In genomic region chr9:59733075-59733474, GRCm38 (mm10) we compare ENCODE assay signal across 22 mouse cellular contexts. TPM values are rescaled to one million over a fixed set of nuclear protein-coding genes. Genes with fewer than 3 reads are reported as not detected.
DNase-seq lines count a peak whose midpoint lies in the region; ATAC-seq and TF ChIP-seq lines count a peak whose summit lies in the region.
"Had no signal": no experiment of that assay in that cellular context is flagged by ENCODE, and none has a peak within 500 bp of the region (broad histone marks: within the 10 kb centered on the region; RNA-seq: fewer than 3 reads in every experiment).

No protein-coding gene starts in this region.

- H3K9me3 ChIP-seq in heart, embryonic 15.5 days (replicated peaks): no peaks in the 10 kb centered on the region
- no peaks in the 10 kb centered on the region for H3K9me3 ChIP-seq in lung, postnatal 0 days (ENCODE audit: low read length)
- H3K9me3 ChIP-seq in embryonic facial prominence, embryonic 15.5 days (replicated peaks): no peaks in the 10 kb centered on the region
- no peaks in the 10 kb centered on the region for H3K9me3 ChIP-seq in stomach, embryonic 16.5 days (replicated peaks; ENCODE audit: control insufficient read depth, low read length)
- H3K9me3 ChIP-seq: forebrain, embryonic 13.5 days; heart, embryonic 12.5 days; hindbrain, embryonic 12.5 days; midbrain, embryonic 12.5 days had no signal

- H3K4me1 ChIP-seq in heart, embryonic 15.5 days (replicated peaks): peaks cover 33% of the 10 kb centered on the region
- peaks cover 5% of the 10 kb centered on the region; the same call in 1 of the 2 replicates for H3K4me1 ChIP-seq in lung, postnatal 0 days (ENCODE audit: insufficient read depth, low read depth, low read length)
- H3K4me1 ChIP-seq in embryonic facial prominence, embryonic 15.5 days: peaks cover 8% of the 10 kb centered on the region; the same call in 1 of the 2 replicates
- no peaks in the 10 kb centered on the region for H3K4me1 ChIP-seq in stomach, embryonic 16.5 days (ENCODE audit: control insufficient read depth, insufficient read depth, low read length)
- H3K4me1 ChIP-seq: hindbrain, embryonic 12.5 days; midbrain, embryonic 12.5 days had no signal

- H3K4me2 ChIP-seq in heart, embryonic 15.5 days: no peak overlapping the region
- no peak overlapping the region for H3K4me2 ChIP-seq in lung, postnatal 0 days (replicated peaks; ENCODE audit: low read depth, low read length)
- H3K4me2 ChIP-seq in embryonic facial prominence, embryonic 15.5 days (replicated peaks): no peak overlapping the region
- no peak overlapping the region for H3K4me2 ChIP-seq in stomach, embryonic 16.5 days (ENCODE audit: low read depth, low read length)
- H3K4me2 ChIP-seq: forebrain, embryonic 13.5 days; heart, embryonic 12.5 days; hindbrain, embryonic 12.5 days; midbrain, embryonic 12.5 days had no signal

- H3K4me3 ChIP-seq in heart, embryonic 15.5 days: no peak overlapping the region
- no peak overlapping the region for H3K4me3 ChIP-seq in lung, postnatal 0 days (ENCODE audit: low read depth, low read length)
- H3K4me3 ChIP-seq in embryonic facial prominence, embryonic 15.5 days (replicated peaks): no peak overlapping the region
- H3K4me3 ChIP-seq in stomach, embryonic 16.5 days (replicated peaks; ENCODE audit: low read length): no peak overlapping the region
- H3K4me3 ChIP-seq: erythroblast, embryonic 14.5 days; forebrain, embryonic 13.5 days; heart, embryonic 12.5 days; hindbrain, embryonic 12.5 days; midbrain, embryonic 12.5 days had no signal

- 43% methylated on average over 6 of the region's 6 CpGs for WGBS in heart, embryonic 15.5 days
- 48% methylated on average over 6 of the region's 6 CpGs for WGBS in lung, postnatal 0 days
- 45% methylated on average over 6 of the region's 6 CpGs for WGBS in embryonic facial prominence, embryonic 15.5 days
- 54% methylated on average over 6 of the region's 6 CpGs for WGBS in stomach, embryonic 16.5 days

- DNase-seq in heart, adult 8-10 months (ENCODE audit: low spot score): no peak
- DNase-seq in lung, postnatal 0 days (ENCODE audit: low spot score): peak; percentile 37
- no peak for DNase-seq in lung, postnatal 14 days
- no peak for DNase-seq in adrenal gland, postnatal 10 days
- DNase-seq: cerebellum, adult 11 months; cerebellum, adult 9-11 months; gastrocnemius, postnatal 36 days; liver; liver, postnatal 0 days; thymus, adult 18-20 months; thymus, postnatal 36 days had no signal

- no peak for TF ChIP-seq CTCF in lung, postnatal 0 days (IDR thresholded peaks at IDR 0.05)

- H3K36me3 ChIP-seq in heart, embryonic 15.5 days: no peaks in the 10 kb centered on the region
- H3K36me3 ChIP-seq in lung, postnatal 0 days (ENCODE audit: insufficient read depth, low read length): no peaks in the 10 kb centered on the region
- no peaks in the 10 kb centered on the region for H3K36me3 ChIP-seq in embryonic facial prominence, embryonic 15.5 days
- no peaks in the 10 kb centered on the region for H3K36me3 ChIP-seq in stomach, embryonic 16.5 days (ENCODE audit: control insufficient read depth, insufficient read depth, low read length)
- H3K36me3 ChIP-seq: heart, embryonic 12.5 days had no signal

- H3K27ac ChIP-seq in heart, embryonic 15.5 days: 0 out of 2 replicates have a peak overlapping the region, but pooled peaks have one; percentile 20
- peak overlapping the region; percentile 15; the same call in 1 of the 2 replicates for H3K27ac ChIP-seq in lung, postnatal 0 days (ENCODE audit: low read length)
- peak overlapping the region; percentile 34; the same call in 1 of the 2 replicates for H3K27ac ChIP-seq in embryonic facial prominence, embryonic 15.5 days (replicated peaks)
- H3K27ac ChIP-seq in stomach, embryonic 16.5 days (ENCODE audit: low read length): peak overlapping the region; percentile 53; the same call in 1 of the 2 replicates
- H3K27ac ChIP-seq: forebrain, embryonic 13.5 days; hindbrain, embryonic 12.5 days; midbrain, embryonic 12.5 days had no signal

- no peaks in the 10 kb centered on the region for H3K27me3 ChIP-seq in heart, embryonic 15.5 days
- H3K27me3 ChIP-seq in lung, postnatal 0 days (replicated peaks; ENCODE audit: insufficient read depth, low read length): no peaks in the 10 kb centered on the region
- H3K27me3 ChIP-seq in embryonic facial prominence, embryonic 15.5 days: no peaks in the 10 kb centered on the region
- H3K27me3 ChIP-seq in stomach, embryonic 16.5 days (ENCODE audit: control insufficient read depth, insufficient read depth, low read length): no peaks in the 10 kb centered on the region
- H3K27me3 ChIP-seq: forebrain, embryonic 13.5 days; heart, embryonic 12.5 days; hindbrain, embryonic 12.5 days; midbrain, embryonic 12.5 days had no signal

- TF ChIP-seq EP300 in lung, postnatal 0 days (IDR thresholded peaks at IDR 0.05): no peak

- no peak overlapping the region for H3K9ac ChIP-seq in heart, embryonic 15.5 days
- no peak overlapping the region for H3K9ac ChIP-seq in lung, postnatal 0 days (replicated peaks; ENCODE audit: low read depth)
- no peak overlapping the region for H3K9ac ChIP-seq in embryonic facial prominence, embryonic 15.5 days
- H3K9ac ChIP-seq in stomach, embryonic 16.5 days (ENCODE audit: low read length): no peak overlapping the region
- H3K9ac ChIP-seq: forebrain, embryonic 13.5 days; heart, embryonic 12.5 days; hindbrain, embryonic 12.5 days; liver, postnatal 0 days; midbrain, embryonic 12.5 days had no signal

- ATAC-seq in heart, embryonic 15.5 days (replicated peaks; ENCODE audit: insufficient number of reproducible peaks, insufficient read depth, low FRiP score, low read depth): no peak
- ATAC-seq in lung, postnatal 0 days: peak; percentile 37
- no peak for ATAC-seq in embryonic facial prominence, embryonic 15.5 days (ENCODE audit: insufficient number of reproducible peaks, low FRiP score, low TSS enrichment, low read depth)
- ATAC-seq in stomach, embryonic 16.5 days (ENCODE audit: insufficient read depth, low FRiP score): peak; percentile 71; the same call in 1 of the 2 replicates
- ATAC-seq: forebrain, embryonic 13.5 days; intestine, postnatal 0 days; liver, postnatal 0 days had no signal

RNA-seq across cellular contexts. Expression of gene Senp8, which starts 17.4 kb away (rescaled TPM):
- polyA plus RNA-seq in heart, embryonic 15.5 days (2015; fragmentation: Nextera tagmentation; extraction: Ambion mirVana): 10.5 and 10.6 TPM in 2 replicates
- total RNA-seq in heart, adult 8-10 months (2022): 10 to 100 TPM in 3 of 4 experiments, 1 to 10 TPM in 1; 6.8 to 11.6 (median 10.9) TPM
- polyA plus RNA-seq in lung, postnatal 0 days (2015; fragmentation: Nextera tagmentation; extraction: Ambion mirVana): 3.4 and 3.6 TPM in 2 replicates
- 9.4 and 11.1 TPM in 2 replicates for polyA plus RNA-seq in embryonic facial prominence, embryonic 15.5 days (2015; fragmentation: Nextera tagmentation; extraction: Ambion mirVana)
- polyA plus RNA-seq in stomach, embryonic 16.5 days (2015; fragmentation: Nextera tagmentation; extraction: Ambion mirVana): 7.6 and 10.7 TPM in 2 replicates
- total RNA-seq in adrenal gland, postnatal 10 days (2021): 1 to 10 TPM; 4.3 to 9.0 TPM

RNA-seq across cellular contexts. Expression of gene Myo9a, which starts 17.6 kb away (rescaled TPM):
- polyA plus RNA-seq in heart, embryonic 15.5 days (2015; fragmentation: Nextera tagmentation; extraction: Ambion mirVana): 7.7 and 9.1 TPM in 2 replicates
- 10 to 100 TPM; 11.2 to 12.4 (median 11.4) TPM for total RNA-seq in heart, adult 8-10 months (2022)
- 8.1 and 11.5 TPM in 2 replicates for polyA plus RNA-seq in lung, postnatal 0 days (2015; fragmentation: Nextera tagmentation; extraction: Ambion mirVana)
- polyA plus RNA-seq in embryonic facial prominence, embryonic 15.5 days (2015; fragmentation: Nextera tagmentation; extraction: Ambion mirVana): 13.1 and 13.9 TPM in 2 replicates
- polyA plus RNA-seq in stomach, embryonic 16.5 days (2015; fragmentation: Nextera tagmentation; extraction: Ambion mirVana): 13.8 and 15.0 TPM in 2 replicates
- total RNA-seq in adrenal gland, postnatal 10 days (2021): 10 to 100 TPM; 11.4 to 19.2 TPM

RNA-seq across cellular contexts. Expression of gene Gramd2, which starts 53.1 kb away (rescaled TPM):
- polyA plus RNA-seq in heart, embryonic 15.5 days (2015; fragmentation: Nextera tagmentation; extraction: Ambion mirVana): 0.31 and 0.65 TPM in 2 replicates
- not detected for total RNA-seq in heart, adult 8-10 months (2022)
- polyA plus RNA-seq in lung, postnatal 0 days (2015; fragmentation: Nextera tagmentation; extraction: Ambion mirVana): 68.0 and 95.2 TPM in 2 replicates
- 6.6 and 7.6 TPM in 2 replicates for polyA plus RNA-seq in embryonic facial prominence, embryonic 15.5 days (2015; fragmentation: Nextera tagmentation; extraction: Ambion mirVana)
- 2.2 and 3.6 TPM in 2 replicates for polyA plus RNA-seq in stomach, embryonic 16.5 days (2015; fragmentation: Nextera tagmentation; extraction: Ambion mirVana)
- total RNA-seq in adrenal gland, postnatal 10 days (2021): under 1 TPM; 0.42 to 0.45 TPM
- total RNA-seq: heart, postnatal 25 days; megakaryocyte progenitor cell, adult 5-6 weeks had no signal
- polyA plus RNA-seq: erythroblast, embryonic 14.5 days had no signal

Comparison
In these comparisons a context has a peak if more than half of its experiments do, and no peak if none do; other contexts are left out.
1. ATAC-seq: peak in lung, postnatal 0 days (single experiment) and stomach, embryonic 16.5 days (single experiment); none in heart, embryonic 15.5 days (single experiment) and embryonic facial prominence, embryonic 15.5 days (single experiment).
2. Peak in every context shown above with its lines, with median percentiles within 50 percentile points of each other: H3K27ac ChIP-seq.